Comparison of ENCODE assay signal across 9 mouse cellular contexts in genomic region chr9:116511450-116511849, GRCm38 (mm10).
DNase-seq lines count a peak whose midpoint lies in the region; ATAC-seq and TF ChIP-seq lines count a peak whose summit lies in the region.
"Had no signal": no experiment of that assay in that cellular context is flagged by ENCODE, and none has a peak within 500 bp of the region (broad histone marks: within the 10 kb centered on the region; RNA-seq: fewer than 3 reads in every experiment).

No protein-coding gene starts in this region.

- no peak overlapping the region for H3K9ac ChIP-seq in intestine, embryonic 15.5 days

- no peaks in the 10 kb centered on the region for H3K36me3 ChIP-seq in intestine, embryonic 15.5 days
- H3K36me3 ChIP-seq: G1E had no signal

- ATAC-seq in intestine, embryonic 15.5 days, result no peak

- no peak overlapping the region for H3K27ac ChIP-seq in cerebellum, adult 2 months (ENCODE audit: insufficient read depth, low read length)
- no peak overlapping the region for H3K27ac ChIP-seq in left cerebral cortex, adult 2 months
- H3K27ac ChIP-seq in intestine, embryonic 15.5 days, result no peak overlapping the region

- no peaks in the 10 kb centered on the region for H3K27me3 ChIP-seq in cerebellum, adult 2 months (ENCODE audit: control insufficient read depth, insufficient read depth, low read length)
- no peaks in the 10 kb centered on the region for H3K27me3 ChIP-seq in intestine, embryonic 15.5 days (replicated peaks)

- 64% methylated on average over 3 of the region's 3 CpGs for WGBS in cerebellum, adult 2 months
- WGBS in intestine, embryonic 15.5 days, result 58% methylated on average over 3 of the region's 3 CpGs

- H3K4me2 ChIP-seq in intestine, embryonic 15.5 days (replicated peaks), result no peak overlapping the region

- H3K9me3 ChIP-seq in intestine, embryonic 15.5 days, result no peaks in the 10 kb centered on the region

- intact Hi-C loops in left cerebral cortex, adult 2 months (cut with DNase I), result loop anchor here (1.0 kb wide), 1 partner anchor 84 kb away; no protein-coding TSS in a partner anchor

- DNase-seq in cerebellum, postnatal 10 days, result peak; percentile 41 to 48
- DNase-seq in cerebellum, adult 2 months, result no peak
- no peak for DNase-seq in left cerebral cortex, adult 2 months (ENCODE audit: extremely low spot score in 1 of 2, low spot score in 2 of 2)
- DNase-seq in left cerebral cortex, adult 8-10 months (ENCODE audit: low spot score in 2 of 2), result no peak
- DNase-seq in Muller cell, postnatal 12 days (ENCODE audit: inconsistent ontology term), result peak; percentile 25
- peak; percentile 10 for DNase-seq in induced T-regulatory cell, adult 2 months (ENCODE audit: low read depth)
- no peak for DNase-seq in cerebellum, adult 11 months

- no peak for TF ChIP-seq POLR2A in cerebellum, adult 2 months (IDR thresholded peaks at IDR 0.05; ENCODE audit: borderline replicate concordance, insufficient read depth, low read length)

- no peak overlapping the region for H3K4me3 ChIP-seq in cerebellum, adult 2 months (replicated peaks; ENCODE audit: insufficient read depth, low read depth, low read length)
- no peak overlapping the region for H3K4me3 ChIP-seq in left cerebral cortex, adult 2 months
- no peak overlapping the region for H3K4me3 ChIP-seq in intestine, embryonic 15.5 days (replicated peaks)

- no peak for TF ChIP-seq CTCF in cerebellum, adult 2 months (IDR thresholded peaks at IDR 0.05; ENCODE audit: borderline replicate concordance, insufficient read depth, low read depth, low read length)
- TF ChIP-seq CTCF in left cerebral cortex, adult 2 months (IDR thresholded peaks at IDR 0.05), result peak; percentile 68

- peaks cover 2% of the 10 kb centered on the region; the same call in 1 of the 2 replicates for H3K4me1 ChIP-seq in cerebellum, adult 2 months (ENCODE audit: control insufficient read depth, insufficient read depth, low read length)
- H3K4me1 ChIP-seq in intestine, embryonic 15.5 days (replicated peaks), result no peaks in the 10 kb centered on the region

Comparison
In these comparisons a context has a peak if more than half of its experiments do, and no peak if none do; other contexts are left out.
1. DNase-seq: peak in cerebellum, postnatal 10 days (2 of 2), Muller cell, postnatal 12 days (single experiment) and induced T-regulatory cell, adult 2 months (single experiment); none in cerebellum, adult 2 months (0 of 2), left cerebral cortex, adult 2 months (0 of 2), left cerebral cortex, adult 8-10 months (0 of 2) and cerebellum, adult 11 months (single experiment).